24 mouse cellular contexts compared by ENCODE assay signal in the genomic region with DNA sequence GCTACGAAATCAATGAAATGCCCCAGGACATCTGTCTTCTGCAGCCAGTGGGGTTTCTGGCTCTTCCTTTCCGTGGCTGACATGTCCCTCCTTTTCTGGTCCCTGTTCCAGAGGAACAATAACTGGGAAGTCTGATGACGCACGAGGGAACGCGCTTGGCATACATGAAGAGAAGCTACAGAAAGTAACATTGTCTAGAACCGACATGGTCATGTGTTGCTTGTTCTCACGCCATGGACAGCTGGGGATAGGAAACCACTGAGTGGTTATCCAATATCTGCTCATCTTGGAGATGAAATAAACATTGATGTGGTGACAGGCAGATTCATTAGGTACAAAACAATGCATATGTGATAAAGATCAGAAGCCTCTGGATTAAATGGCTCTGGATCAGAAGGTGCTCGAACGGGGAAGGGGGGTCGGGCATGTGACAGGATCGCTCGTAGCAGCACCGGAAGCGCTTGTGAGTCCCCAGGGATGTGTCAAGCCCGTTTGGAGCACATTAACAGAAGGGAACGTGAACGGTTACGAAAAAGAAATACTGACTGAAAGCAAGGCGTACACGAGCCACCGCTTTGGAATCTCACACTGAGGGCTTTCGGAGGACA. TPM values are rescaled to one million over a fixed set of nuclear protein-coding genes. Genes with fewer than 3 reads are reported as not detected.
DNase-seq lines count a peak whose midpoint lies in the region; ATAC-seq lines count a peak whose summit lies in the region.
"Had no signal": no experiment of that assay in that cellular context is flagged by ENCODE, and none has a peak within 500 bp of the region (broad histone marks: within the 10 kb centered on the region; RNA-seq: fewer than 3 reads in every experiment).

No protein-coding gene starts in this region.

- ATAC-seq in inflammation-experienced regulatory T-cells, adult 6 months: no peak
- ATAC-seq: activated CD4-positive, CD25-positive, alpha-beta regulatory T cell, adult 4 months; forebrain, embryonic 14.5 days; intestine, postnatal 0 days; midbrain, embryonic 13.5 days had no signal

- peak; percentile 9 for DNase-seq in heart, adult 8-10 months (ENCODE audit: low spot score)
- no peak for DNase-seq in heart, postnatal 4 days
- DNase-seq in 3134 (ENCODE audit: extremely low read depth, insufficient read length, low spot score): peak; percentile 3
- DNase-seq in brain, adult 2 months (ENCODE audit: low read depth, low spot score): peak; percentile 7
- DNase-seq in lung, postnatal 25 days (ENCODE audit: low spot score): peak; percentile 41
- no peak for DNase-seq in thymus, adult 18-20 months
- DNase-seq: adrenal gland, adult 8-10 months; cerebellum, adult 11 months; cerebellum, adult 9-11 months; embryo, embryonic 11 days; heart, postnatal 14 days; kidney, adult 9 months; kidney, postnatal 10 days; layer of hippocampus, adult 9-11 months; liver; lung, embryonic 14.5 days; right cerebral cortex, postnatal 25 days; spleen, adult 18-20 months; thymus, postnatal 36 days had no signal

RNA-seq across cellular contexts. Expression of gene L3mbtl3, which starts 37.8 kb away (rescaled TPM):
- 1 to 10 TPM; 6.7 to 7.0 (median 6.9) TPM for total RNA-seq in heart, adult 8-10 months (2022)
- total RNA-seq in heart, postnatal 4 days (2021): 10 to 100 TPM; 11.4 to 11.8 TPM
- polyA plus RNA-seq in inflammation-experienced regulatory T-cells, adult 6 months (2017; shearing (Covaris generic)): 10 to 100 TPM; 10.2 to 14.6 (median 14.5) TPM

Comparison
In these comparisons a context has a peak if more than half of its experiments do, and no peak if none do; other contexts are left out.
1. DNase-seq: peak in heart, adult 8-10 months (single experiment), 3134 (single experiment), brain, adult 2 months (single experiment) and lung, postnatal 25 days (single experiment); none in heart, postnatal 4 days (single experiment) and thymus, adult 18-20 months (0 of 2).